Mouse (Mus musculus) neural tube, embryonic 12.5 days (tissue): Measurements from ENCODE around the gene Rassf1. TPM values are rescaled to one million over a fixed set of nuclear protein-coding genes. Genes with fewer than 3 reads are reported as not detected.
"Not testable (repeated sequence)": the region's sequence is repeated elsewhere in the genome, so short reads cannot be mapped to it uniquely, and the experiment has no call there.

Source experiments
- ATAC-seq: fragments of 200-750 bp; cut with Nextera tagmentation; 2 replicates; pipeline ENCODE4 v1.8.0; 2017; ENCODE audit warnings: low read depth, mild to moderate bottlenecking, moderate TSS enrichment, moderate library complexity; ENCODE audit not compliant: low FRiP score
- H3K27ac ChIP-seq: fragments of 300-500 bp; sonication (generic); 2 replicates; pipeline ENCODE4 v1.5.1; 2016
- H3K27me3 ChIP-seq: fragments of 300-500 bp; sonication (generic); replicated peaks from 2 replicates; pipeline ENCODE4 v1.6.1; 2016; ENCODE audit warnings: mild to moderate bottlenecking
- H3K36me3 ChIP-seq: fragments of 300-500 bp; sonication (generic); 2 replicates; pipeline ENCODE4 v1.6.1; 2016; ENCODE audit warnings: mild to moderate bottlenecking
- H3K4me1 ChIP-seq: fragments of 300-500 bp; sonication (generic); 2 replicates; pipeline ENCODE4 v1.6.1; 2016
- H3K4me2 ChIP-seq: fragments of 300-500 bp; sonication (generic); replicated peaks from 2 replicates; pipeline ENCODE4 v1.6.1; 2016; ENCODE audit warnings: mild to moderate bottlenecking
- H3K4me3 ChIP-seq: fragments of 300-500 bp; sonication (generic); 2 replicates; pipeline ENCODE4 v1.5.1; 2016
- H3K9ac ChIP-seq: fragments of 300-500 bp; sonication (generic); 2 replicates; pipeline ENCODE4 v1.6.1; 2016; ENCODE audit warnings: mild to moderate bottlenecking
- H3K9me3 ChIP-seq: fragments of 300-500 bp; sonication (generic); 2 replicates; pipeline ENCODE4 v1.6.1; 2016; ENCODE audit warnings: mild to moderate bottlenecking
- WGBS: fragments of 180-500 bp; shearing (Covaris S2); methylation state at CpG from one replicate; pipeline ENCODE4 v1.1.7; 2016; 5-methylcytosine and 5-hydroxymethylcytosine counted together
- polyA plus RNA-seq: library from polyadenylated mRNA; unstranded; fragments of >200 nt; fragmentation: Nextera tagmentation; extraction: Ambion mirVana; gene quantifications from 2 replicates; pipeline ENCODE4 v1.2.1, GENCODE M21; 2016

Gene Rassf1
- polyA plus RNA-seq, 1 experiment from 2014 or later: 37.6 TPM

DNA sequence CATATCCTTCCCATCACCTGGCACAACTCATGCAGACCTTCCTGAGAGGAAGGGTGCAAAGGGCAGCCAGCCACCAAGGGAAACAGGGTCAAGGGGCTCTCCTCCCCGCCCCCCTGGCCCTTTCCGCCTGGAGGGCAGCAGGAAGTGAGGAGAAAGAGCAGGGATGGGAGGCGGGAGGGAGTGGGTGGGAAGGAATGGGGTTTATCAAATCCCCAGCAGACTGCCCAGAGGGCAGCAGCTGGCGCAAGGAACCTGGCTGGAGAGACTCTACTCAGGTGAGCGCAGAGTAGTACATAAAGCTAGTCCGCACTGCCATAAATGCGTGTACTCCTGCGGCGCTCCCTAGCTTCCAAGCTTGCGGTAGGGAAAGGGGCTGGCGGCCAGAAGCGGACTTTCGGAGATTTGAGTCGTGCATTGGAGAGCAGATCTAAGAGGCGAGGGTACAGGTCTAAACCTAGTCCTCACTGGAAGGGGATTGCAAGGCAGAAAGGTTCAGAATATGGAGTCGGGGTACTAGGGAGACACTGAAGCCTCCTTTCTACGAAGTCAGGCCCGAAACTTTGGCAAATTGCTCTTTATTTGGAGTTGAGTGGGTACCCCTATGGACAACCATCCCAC is 16.5 kb downstream of the Rassf1 start, which contains the start of gene Hyal2:
Hyal2 (plus strand) TSS at position 244 of the 618 bp plus-strand sequence.
- no peaks in the 10 kb centered on the region for H3K9me3 ChIP-seq
- WGBS: 6% methylated on average over 18 of the region's 18 CpGs
- peak within 1 kb of the TSS; percentile 90 for H3K4me2 ChIP-seq
- H3K9ac ChIP-seq: peak within 1 kb of the TSS; percentile 72
- H3K4me3 ChIP-seq: peak within 1 kb of the TSS; percentile 60
- peak within 1 kb of the TSS; percentile 51 for H3K27ac ChIP-seq
- ATAC-seq: no peak
- no peaks in the 10 kb centered on the region for H3K27me3 ChIP-seq
- peaks cover 57% of the 10 kb centered on the region for H3K4me1 ChIP-seq
- H3K36me3 ChIP-seq: peaks cover 37% of the 10 kb centered on the region

DNA sequence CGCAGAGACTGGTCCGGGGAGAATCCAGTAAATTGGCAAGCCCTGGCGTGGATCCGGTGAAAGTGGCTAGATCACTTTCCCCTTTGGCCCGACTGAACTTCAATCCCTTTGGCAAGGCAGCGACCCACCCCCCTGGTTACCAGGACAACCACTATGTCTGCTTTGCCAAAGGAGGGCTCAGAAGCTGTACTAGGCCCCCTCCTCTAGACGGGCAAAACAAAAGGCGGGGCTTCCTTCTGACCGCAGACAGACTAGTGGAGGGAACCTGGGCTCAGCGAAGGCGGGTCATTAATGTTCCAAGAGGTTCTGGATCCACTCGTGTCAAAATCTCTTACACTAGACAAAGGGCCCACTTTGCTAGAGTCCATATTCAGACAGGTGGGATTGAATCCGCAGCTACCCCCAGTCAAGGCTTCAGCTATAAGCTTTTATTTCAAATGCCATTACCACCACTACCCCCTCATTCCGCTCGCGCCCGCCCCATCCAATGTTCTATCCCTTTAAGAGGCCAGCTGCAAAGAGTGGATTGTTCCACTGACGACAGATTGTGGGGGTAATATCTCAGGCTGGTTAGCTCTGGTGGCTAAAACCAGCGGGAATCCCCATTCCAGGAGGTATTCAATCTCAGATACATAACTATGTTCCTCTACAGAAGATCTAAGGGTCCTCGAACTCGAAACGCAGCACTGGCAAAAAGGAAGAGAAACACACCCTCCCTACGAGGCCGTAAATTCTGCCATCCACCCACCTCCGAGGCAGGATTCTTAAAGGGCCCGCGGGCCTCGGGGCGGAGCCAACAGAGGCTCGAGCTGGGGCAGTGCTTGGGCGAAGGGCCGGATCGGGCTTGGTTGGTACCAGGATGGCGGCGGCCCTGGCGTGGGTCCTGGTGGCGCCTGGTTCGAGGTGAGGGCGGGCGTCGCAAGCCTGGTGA is 17.2 kb downstream of the Rassf1 start:
- Histone ChIP-seq H3K27ac (peak overlapping the region; percentile 51), H3K9ac (peak overlapping the region; percentile 72), H3K4me2 (peak overlapping the region; percentile 90), H3K36me3 (peaks cover 44% of the 10 kb centered on the region), H3K4me3 (peak overlapping the region; percentile 60), H3K27me3 (no peaks in the 10 kb centered on the region), H3K4me1 (peaks cover 53% of the 10 kb centered on the region), H3K9me3 (no peaks in the 10 kb centered on the region)
- ATAC-seq: peak; percentile 88
- WGBS: under 1% methylated on average over 41 of the region's 41 CpGs

DNA sequence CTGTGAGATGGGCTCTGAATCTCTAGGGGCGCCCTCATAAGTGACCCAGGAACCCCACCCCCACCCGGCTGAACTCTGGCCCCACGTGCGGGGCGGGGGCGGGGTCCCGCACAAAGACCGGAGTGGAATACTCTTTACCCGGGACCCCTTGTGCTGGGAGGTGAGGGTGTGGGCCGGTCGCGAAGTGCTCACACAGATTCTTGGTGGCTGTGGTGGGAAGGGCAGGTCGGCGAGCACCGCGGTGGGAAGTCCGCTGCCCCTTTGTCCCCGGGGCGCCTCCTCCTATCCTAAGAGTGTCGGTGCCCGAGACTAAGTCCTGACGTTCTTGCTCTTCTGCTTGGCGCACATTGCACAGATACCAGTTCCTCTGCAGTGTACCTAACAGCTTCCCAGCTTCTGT is 17.9 kb downstream of the Rassf1 start:
- peaks cover 46% of the 10 kb centered on the region for H3K4me1 ChIP-seq
- H3K27ac ChIP-seq: peak overlapping the region; percentile 51; the same call in 1 of the 2 replicates
- H3K4me2 ChIP-seq: peak overlapping the region; percentile 90
- H3K27me3 ChIP-seq: no peaks in the 10 kb centered on the region
- peak overlapping the region; percentile 72 for H3K9ac ChIP-seq
- peak overlapping the region; percentile 60 for H3K4me3 ChIP-seq
- peak; percentile 46 for ATAC-seq
- H3K36me3 ChIP-seq: peaks cover 49% of the 10 kb centered on the region
- no peaks in the 10 kb centered on the region for H3K9me3 ChIP-seq
- under 1% methylated on average over 23 of the region's 23 CpGs for WGBS

DNA sequence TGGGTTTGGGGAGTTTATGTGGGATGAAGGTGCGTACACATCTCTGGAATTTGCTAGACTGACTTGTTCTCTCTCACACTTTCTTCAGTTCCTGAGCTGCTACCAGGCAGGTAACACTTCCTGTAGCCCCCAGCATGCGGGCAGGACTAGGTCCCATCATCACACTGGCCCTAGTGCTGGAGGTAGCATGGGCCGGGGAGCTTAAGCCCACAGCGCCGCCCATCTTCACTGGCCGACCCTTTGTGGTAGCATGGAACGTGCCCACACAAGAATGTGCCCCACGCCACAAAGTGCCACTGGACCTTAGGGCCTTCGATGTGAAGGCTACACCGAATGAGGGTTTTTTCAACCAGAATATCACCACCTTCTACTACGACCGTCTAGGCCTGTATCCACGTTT is 18.7 kb downstream of the Rassf1 start:
- Histone ChIP-seq H3K4me2 (peak overlapping the region; percentile 90), H3K4me1 (peaks cover 45% of the 10 kb centered on the region), H3K4me3 (peak overlapping the region; percentile 60), H3K27ac (no peak overlapping the region), H3K9me3 (no peaks in the 10 kb centered on the region), H3K36me3 (peaks cover 53% of the 10 kb centered on the region), H3K9ac (peak overlapping the region; percentile 72), H3K27me3 (no peaks in the 10 kb centered on the region)
- no peak for ATAC-seq
- 59% methylated on average over 13 of the region's 13 CpGs for WGBS

DNA sequence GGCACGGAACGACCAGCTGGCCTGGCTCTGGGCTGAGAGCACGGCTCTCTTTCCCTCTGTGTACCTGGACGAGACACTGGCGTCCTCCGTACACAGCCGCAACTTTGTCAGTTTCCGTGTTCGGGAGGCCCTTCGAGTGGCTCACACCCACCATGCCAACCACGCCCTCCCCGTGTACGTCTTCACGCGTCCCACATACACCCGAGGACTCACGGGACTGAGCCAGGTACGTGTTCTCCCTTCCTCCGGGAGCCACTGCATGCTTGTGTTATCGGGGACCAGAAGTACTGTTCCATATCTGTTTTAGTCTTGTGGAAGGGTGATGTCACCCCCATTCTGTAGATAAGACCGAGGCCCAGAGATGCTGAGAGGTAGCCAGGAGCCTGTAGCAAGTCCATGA is 19.5 kb downstream of the Rassf1 start:
- 96% methylated on average over 21 of the region's 21 CpGs for WGBS
- Histone ChIP-seq H3K36me3 (peaks cover 46% of the 10 kb centered on the region), H3K9ac (no peak overlapping the region), H3K4me1 (peaks cover 45% of the 10 kb centered on the region), H3K27ac (no peak overlapping the region), H3K4me3 (peak overlapping the region; percentile 60; the same call in 1 of the 2 replicates), H3K27me3 (no peaks in the 10 kb centered on the region), H3K9me3 (no peaks in the 10 kb centered on the region), H3K4me2 (peak overlapping the region; percentile 90)
- ATAC-seq: no peak

DNA sequence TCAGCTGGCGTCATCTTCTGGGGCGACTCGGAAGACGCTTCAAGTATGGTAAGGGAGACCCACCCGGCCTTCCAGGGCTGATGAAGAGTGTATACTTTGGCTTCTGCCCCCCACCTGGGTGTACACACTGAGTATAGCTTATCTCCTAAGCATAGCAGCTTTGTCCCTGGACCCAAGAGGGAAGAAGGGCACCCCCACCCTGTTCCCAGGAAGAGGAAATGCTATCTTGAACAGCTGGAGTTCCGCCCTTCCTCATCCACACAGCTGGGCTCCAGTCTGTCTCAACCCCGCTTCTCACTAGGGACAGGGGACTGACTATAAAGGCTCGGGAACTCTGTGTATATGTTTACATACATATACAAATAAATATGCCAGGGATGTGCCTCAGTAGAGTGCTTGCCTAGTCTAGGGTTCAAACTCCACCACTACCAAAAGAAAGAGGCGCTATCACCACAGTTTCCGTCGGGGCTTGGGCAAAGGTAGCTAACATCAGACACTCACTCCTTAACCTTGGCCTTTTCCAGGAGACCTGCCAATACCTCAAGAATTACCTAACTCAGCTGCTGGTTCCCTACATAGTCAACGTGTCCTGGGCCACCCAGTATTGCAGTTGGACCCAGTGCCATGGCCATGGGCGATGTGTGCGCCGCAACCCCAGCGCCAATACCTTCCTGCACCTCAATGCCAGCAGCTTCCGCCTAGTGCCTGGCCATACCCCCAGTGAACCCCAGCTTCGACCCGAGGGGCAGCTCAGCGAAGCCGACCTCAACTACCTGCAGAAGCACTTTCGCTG is 20.4 kb downstream of the Rassf1 start:
- Histone ChIP-seq H3K36me3 (peaks cover 46% of the 10 kb centered on the region), H3K4me1 (peaks cover 53% of the 10 kb centered on the region), H3K27ac (no peak overlapping the region), H3K4me3 (no peak overlapping the region), H3K9me3 (no peaks in the 10 kb centered on the region), H3K27me3 (no peaks in the 10 kb centered on the region), H3K4me2 (peak overlapping the region; percentile 90), H3K9ac (no peak overlapping the region)
- no peak for ATAC-seq
- 95% methylated on average over 22 of the region's 22 CpGs for WGBS

DNA sequence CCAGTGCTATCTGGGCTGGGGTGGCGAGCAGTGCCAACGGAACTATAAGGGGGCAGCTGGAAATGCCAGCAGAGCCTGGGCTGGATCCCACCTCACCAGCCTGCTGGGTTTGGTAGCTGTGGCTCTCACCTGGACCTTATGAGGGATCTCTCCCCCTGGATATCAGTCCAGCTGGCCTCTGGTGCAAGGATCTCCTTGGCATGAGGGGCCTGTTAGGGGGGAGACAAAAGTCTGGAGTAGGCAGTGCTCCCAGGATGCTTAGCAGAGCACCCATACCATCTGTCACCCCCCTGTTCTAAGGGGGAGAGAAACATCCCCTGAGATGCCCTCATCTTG is 20.9 kb downstream of the Rassf1 start:
- no peak overlapping the region for H3K4me3 ChIP-seq

DNA sequence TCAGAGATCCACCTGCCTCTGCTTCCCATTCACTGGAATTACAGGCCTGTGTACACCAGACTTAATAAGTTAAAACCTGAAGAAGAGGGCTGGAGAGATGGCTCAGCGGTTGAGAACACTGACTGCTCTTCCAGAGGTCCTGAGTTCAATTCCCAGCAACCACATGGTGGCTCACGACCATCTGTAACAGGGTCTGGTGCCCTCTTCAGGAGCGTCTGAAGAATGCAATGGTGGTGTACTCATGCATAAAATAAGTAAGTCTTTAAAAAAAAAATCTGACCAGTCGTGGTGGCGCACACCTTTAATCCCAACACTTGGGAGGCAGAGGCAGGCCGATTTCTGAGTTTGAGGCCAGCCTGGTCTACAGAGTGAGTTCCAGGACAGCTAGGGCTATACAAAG is 22.4 kb downstream of the Rassf1 start:
- WGBS: 82% methylated on average over 6 of the region's 6 CpGs
- Histone ChIP-seq H3K4me1 (peaks cover 47% of the 10 kb centered on the region), H3K36me3 (peaks cover 46% of the 10 kb centered on the region)
- not testable (repeated sequence) for H3K27me3 ChIP-seq, H3K4me2 ChIP-seq, H3K9ac ChIP-seq, ATAC-seq, H3K27ac ChIP-seq, H3K4me3 ChIP-seq, H3K9me3 ChIP-seq

More for the DNA sequence above, 20.9 kb downstream of the Rassf1 start:
- no peak for ATAC-seq
- 0 out of 2 replicates have a peak overlapping the region, but pooled peaks have one; percentile 24 for H3K4me2 ChIP-seq
- WGBS: 100% methylated on average over 2 of the region's 2 CpGs
- H3K27me3 ChIP-seq: no peaks in the 10 kb centered on the region
- H3K9ac ChIP-seq: no peak overlapping the region
- no peak overlapping the region for H3K27ac ChIP-seq
- peaks cover 46% of the 10 kb centered on the region for H3K36me3 ChIP-seq
- no peaks in the 10 kb centered on the region for H3K9me3 ChIP-seq
- peaks cover 55% of the 10 kb centered on the region for H3K4me1 ChIP-seq

DNA sequence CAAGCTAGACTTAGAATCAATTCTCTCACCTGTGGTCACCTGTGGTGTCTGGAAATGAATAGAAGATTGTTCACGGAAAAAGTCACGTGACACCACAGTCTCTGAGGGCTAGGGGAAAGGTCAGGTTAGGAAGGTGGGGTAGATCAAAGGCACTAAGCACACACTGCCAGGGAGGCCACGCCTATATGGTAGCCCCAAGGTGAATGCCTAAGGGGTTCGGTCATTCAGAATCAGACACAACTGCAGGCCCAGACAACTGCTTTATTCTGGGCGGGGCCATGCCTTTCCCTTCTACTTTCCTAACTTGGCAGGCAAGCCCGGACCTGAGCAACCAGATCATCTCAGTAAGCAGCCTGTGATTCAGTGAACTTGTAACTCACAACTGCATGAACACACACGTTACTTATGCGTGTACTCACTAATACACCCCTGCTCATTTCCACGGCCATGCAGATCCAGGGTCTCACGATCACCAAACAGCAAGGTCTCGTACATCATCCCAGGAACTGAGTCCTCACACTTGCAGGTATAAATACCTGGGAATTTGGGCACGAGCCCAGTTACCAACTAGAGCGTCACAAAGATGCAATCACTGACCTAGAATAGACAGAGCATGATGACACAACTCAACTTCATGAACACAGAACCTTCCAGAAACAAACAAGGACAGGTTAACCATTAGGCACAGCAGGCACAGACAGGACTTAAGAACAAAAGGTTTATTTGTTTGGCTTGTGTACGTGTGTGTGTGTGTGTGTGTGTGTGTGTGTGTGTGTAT is 24.4 kb downstream of the Rassf1 start:
- Histone ChIP-seq H3K36me3 (peaks cover 40% of the 10 kb centered on the region), H3K27me3 (no peaks in the 10 kb centered on the region), H3K27ac (no peak overlapping the region), H3K4me3 (no peak overlapping the region), H3K4me1 (peaks cover 44% of the 10 kb centered on the region), H3K9me3 (no peaks in the 10 kb centered on the region), H3K9ac (no peak overlapping the region), H3K4me2 (no peak overlapping the region)
- 90% methylated on average over 14 of the region's 14 CpGs for WGBS
- no peak for ATAC-seq

DNA sequence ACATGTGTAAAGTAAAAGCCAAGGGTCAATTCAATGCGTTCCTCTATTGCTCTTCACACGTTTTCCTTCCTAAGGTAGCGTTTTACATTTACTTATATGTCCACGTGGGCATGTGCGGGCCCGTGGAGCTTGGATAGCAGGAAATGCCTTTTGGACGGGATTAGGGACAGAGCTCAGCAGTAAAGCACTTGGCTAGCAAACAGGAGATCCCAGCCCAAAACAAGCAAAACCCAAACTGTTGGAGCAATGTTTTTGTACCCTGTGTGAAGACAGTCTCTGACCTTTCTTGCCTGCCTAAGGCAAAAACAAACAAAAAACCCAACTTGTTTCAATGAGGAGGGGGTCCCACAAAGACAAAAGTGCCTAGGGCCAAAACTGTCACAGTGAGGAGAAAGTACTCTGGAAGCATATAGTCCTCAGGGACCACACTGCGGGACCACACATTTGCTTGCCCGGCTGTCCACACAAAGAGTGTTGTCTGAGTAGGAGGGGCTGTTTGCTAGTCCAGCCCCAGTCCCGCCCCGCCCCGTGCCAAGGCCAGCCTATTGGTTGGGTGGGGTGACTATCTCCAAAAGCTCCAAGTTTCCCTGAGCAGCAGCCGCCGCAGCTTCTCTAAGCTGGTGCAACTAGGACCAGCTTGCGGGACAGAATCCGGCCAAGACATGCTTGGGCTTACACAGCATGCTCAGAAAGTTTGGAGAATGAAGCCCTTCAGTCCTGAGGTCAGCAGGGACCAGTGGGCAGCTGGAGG is 25.2 kb downstream of the Rassf1 start, which contains the start of gene Hyal1:
Hyal1 (plus strand) TSS at position 571 of the 751 bp plus-strand sequence.
- Histone ChIP-seq H3K27ac (no peak within 1 kb of the TSS), H3K9me3 (no peaks in the 10 kb centered on the region), H3K4me3 (peak within 1 kb of the TSS; percentile 16), H3K4me2 (peak within 1 kb of the TSS; percentile 54), H3K9ac (peak within 1 kb of the TSS; percentile 34; the same call in 1 of the 2 replicates), H3K36me3 (peaks cover 32% of the 10 kb centered on the region), H3K27me3 (no peaks in the 10 kb centered on the region), H3K4me1 (peaks cover 42% of the 10 kb centered on the region)
- WGBS: 29% methylated on average over 16 of the region's 16 CpGs
- peak; percentile 51; the same call in 1 of the 2 replicates for ATAC-seq
